ENCODE assay signal across 8 mouse cellular contexts in the genomic region with DNA sequence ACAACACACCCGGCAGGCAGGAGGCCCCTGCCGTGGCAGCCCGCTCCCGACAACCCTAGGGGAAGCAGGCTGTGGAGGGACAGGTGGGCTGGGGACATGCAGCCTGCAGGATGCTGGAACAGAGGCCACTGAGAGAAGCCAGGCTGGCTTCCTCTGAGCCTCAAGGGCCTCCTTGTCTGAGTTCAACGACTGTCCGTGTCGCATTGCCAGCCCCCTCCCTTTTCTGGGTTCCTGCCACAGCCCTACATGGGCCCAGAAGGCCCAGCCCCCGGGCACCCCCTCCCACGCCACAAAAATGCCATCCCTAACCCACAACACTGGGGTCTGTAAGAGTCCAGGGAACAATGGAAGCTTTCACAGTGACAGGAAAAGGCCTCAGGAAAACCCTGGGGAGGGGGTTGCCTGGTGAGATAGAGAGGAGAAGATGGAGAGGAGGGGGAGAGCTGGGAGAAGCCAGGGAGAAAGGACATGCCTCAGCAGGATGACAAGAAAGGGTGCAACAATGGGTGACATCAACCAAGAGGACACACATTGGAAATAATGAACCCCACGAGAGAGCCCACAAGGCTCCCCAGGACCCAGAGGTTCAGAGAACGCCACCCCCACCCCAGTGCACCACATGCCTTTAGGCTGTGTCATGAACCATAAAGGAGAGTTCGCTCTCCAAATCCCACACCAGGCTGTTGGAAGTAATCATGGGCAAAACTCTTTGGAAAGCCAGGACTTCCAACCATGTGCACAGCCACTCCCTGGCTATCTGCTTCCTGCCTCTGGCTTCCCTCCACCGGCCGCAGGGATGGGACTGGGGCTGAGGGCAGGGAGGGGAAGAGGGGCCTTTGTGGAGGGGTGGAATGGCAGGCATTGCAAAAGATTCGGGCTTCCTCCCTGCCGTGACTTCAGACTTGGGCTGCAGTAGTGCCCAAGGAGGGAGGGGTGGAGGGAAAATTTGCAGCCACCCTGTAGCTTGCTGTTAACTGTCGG. TPM values are rescaled to one million over a fixed set of nuclear protein-coding genes. Genes with fewer than 3 reads are reported as not detected.
A peak's percentile ranks its signal among the peaks of the same experiment; 100 is the strongest.
DNase-seq lines count a peak whose midpoint lies in the region; ATAC-seq and TF ChIP-seq lines count a peak whose summit lies in the region.

No protein-coding gene starts in this region.

- ATAC-seq in embryonic facial prominence, embryonic 14.5 days (ENCODE audit: low read depth) = peak; percentile 30
- ATAC-seq in limb, embryonic 12.5 days (ENCODE audit: insufficient number of reproducible peaks, insufficient read depth, low FRiP score, low TSS enrichment, low read depth) = no peak
- peak; percentile 78 for ATAC-seq in neural tube, embryonic 14.5 days (ENCODE audit: low read depth)

- WGBS in lung, adult 2 months = 26% methylated on average over 17 of the region's 17 CpGs
- WGBS in embryonic facial prominence, embryonic 14.5 days = 25% methylated on average over 16 of the region's 17 CpGs
- 40% methylated on average over 17 of the region's 17 CpGs for WGBS in heart, embryonic 10.5 days
- WGBS in limb, embryonic 12.5 days = 33% methylated on average over 17 of the region's 17 CpGs
- WGBS in neural tube, embryonic 14.5 days = 18% methylated on average over 16 of the region's 17 CpGs

- no peak for TF ChIP-seq CTCF in lung, adult 2 months (IDR thresholded peaks at IDR 0.05; ENCODE audit: insufficient read depth, low read length)

- peak; percentile 53 to 57 for DNase-seq in lung, adult 18-20 months
- DNase-seq in lung, adult 2 months = no peak
- DNase-seq in embryonic facial prominence, embryonic 14.5 days (ENCODE audit: low spot score) = peak; percentile 71
- no peak for DNase-seq in heart, embryonic 10.5 days (ENCODE audit: low spot score)
- no peak for DNase-seq in urinary bladder, postnatal 25 days (ENCODE audit: low spot score)
- DNase-seq in urinary bladder, postnatal 4 days (ENCODE audit: low spot score in 2 of 2) = no peak

- H3K4me1 ChIP-seq in lung, adult 2 months (ENCODE audit: control insufficient read depth, insufficient read depth, low read length) = peaks cover 26% of the 10 kb centered on the region
- H3K4me1 ChIP-seq in embryonic facial prominence, embryonic 14.5 days (ENCODE audit: control insufficient read depth, insufficient read depth, low read length) = peaks cover 56% of the 10 kb centered on the region
- peaks cover 58% of the 10 kb centered on the region for H3K4me1 ChIP-seq in heart, embryonic 10.5 days
- H3K4me1 ChIP-seq in limb, embryonic 12.5 days (replicated peaks) = peaks cover 59% of the 10 kb centered on the region
- H3K4me1 ChIP-seq in neural tube, embryonic 14.5 days (ENCODE audit: control insufficient read depth, insufficient read depth, low read length) = peaks cover 15% of the 10 kb centered on the region; the same call in 1 of the 2 replicates

- H3K27ac ChIP-seq in embryonic facial prominence, embryonic 14.5 days (replicated peaks; ENCODE audit: low read depth, low read length) = peak overlapping the region; percentile 72
- peak overlapping the region; percentile 87 for H3K27ac ChIP-seq in heart, embryonic 10.5 days
- peak overlapping the region; percentile 70 for H3K27ac ChIP-seq in limb, embryonic 12.5 days
- peak overlapping the region; percentile 55 for H3K27ac ChIP-seq in neural tube, embryonic 14.5 days (ENCODE audit: low read depth, low read length)

- no peak for TF ChIP-seq POLR2A in lung, adult 2 months (IDR thresholded peaks at IDR 0.05; ENCODE audit: borderline replicate concordance, extremely low read depth, low read depth, low read length)

- no peaks in the 10 kb centered on the region for H3K27me3 ChIP-seq in embryonic facial prominence, embryonic 14.5 days (replicated peaks; ENCODE audit: control insufficient read depth, insufficient read depth, low read length)
- no peaks in the 10 kb centered on the region for H3K27me3 ChIP-seq in heart, embryonic 10.5 days (ENCODE audit: insufficient read depth, poor library complexity, severe bottlenecking)
- H3K27me3 ChIP-seq in limb, embryonic 12.5 days = no peaks in the 10 kb centered on the region
- no peaks in the 10 kb centered on the region for H3K27me3 ChIP-seq in neural tube, embryonic 14.5 days (ENCODE audit: control insufficient read depth, insufficient read depth, low read length)

- peaks cover 7% of the 10 kb centered on the region; the same call in 1 of the 2 replicates for H3K36me3 ChIP-seq in embryonic facial prominence, embryonic 14.5 days (ENCODE audit: control insufficient read depth, insufficient read depth, low read length)
- 0 out of 2 replicates have a peak, but pooled peaks cover 10% of the 10 kb centered on the region for H3K36me3 ChIP-seq in heart, embryonic 10.5 days
- peaks cover 7% of the 10 kb centered on the region; the same call in 1 of the 2 replicates for H3K36me3 ChIP-seq in limb, embryonic 12.5 days
- H3K36me3 ChIP-seq in neural tube, embryonic 14.5 days (ENCODE audit: control insufficient read depth, insufficient read depth, low read length) = no peaks in the 10 kb centered on the region

- peak overlapping the region; percentile 20; the same call in 1 of the 2 replicates for H3K9ac ChIP-seq in embryonic facial prominence, embryonic 14.5 days (ENCODE audit: low read depth, low read length)
- 0 out of 2 replicates have a peak overlapping the region, but pooled peaks have one; percentile 8 for H3K9ac ChIP-seq in limb, embryonic 12.5 days (replicated peaks)
- H3K9ac ChIP-seq in neural tube, embryonic 14.5 days (replicated peaks; ENCODE audit: low read depth, low read length) = no peak overlapping the region

- no peak overlapping the region for H3K4me3 ChIP-seq in lung, adult 2 months (replicated peaks; ENCODE audit: extremely low read depth, low read depth, low read length)
- no peak overlapping the region for H3K4me3 ChIP-seq in embryonic facial prominence, embryonic 14.5 days (ENCODE audit: low read depth, low read length)
- no peak overlapping the region for H3K4me3 ChIP-seq in heart, embryonic 10.5 days
- H3K4me3 ChIP-seq in limb, embryonic 12.5 days (replicated peaks) = no peak overlapping the region
- no peak overlapping the region for H3K4me3 ChIP-seq in neural tube, embryonic 14.5 days (ENCODE audit: low read depth, low read length)

- H3K9me3 ChIP-seq in embryonic facial prominence, embryonic 14.5 days (ENCODE audit: control insufficient read depth, low read length) = no peaks in the 10 kb centered on the region
- no peaks in the 10 kb centered on the region for H3K9me3 ChIP-seq in heart, embryonic 10.5 days
- H3K9me3 ChIP-seq in limb, embryonic 12.5 days = no peaks in the 10 kb centered on the region
- no peaks in the 10 kb centered on the region for H3K9me3 ChIP-seq in neural tube, embryonic 14.5 days (ENCODE audit: control insufficient read depth, low read length)

- no peak overlapping the region for H3K4me2 ChIP-seq in embryonic facial prominence, embryonic 14.5 days (ENCODE audit: low read depth, low read length)
- no peak overlapping the region for H3K4me2 ChIP-seq in limb, embryonic 12.5 days
- no peak overlapping the region for H3K4me2 ChIP-seq in neural tube, embryonic 14.5 days (ENCODE audit: low read depth, low read length)

RNA-seq across cellular contexts. Expression of a gene that starts 33.8 kb away (rescaled TPM):
- polyA plus RNA-seq in lung, adult 2 months (2012; rRNA removed) = 41.7 and 44.9 TPM in 2 replicates
- polyA plus RNA-seq in embryonic facial prominence, embryonic 14.5 days (2014; fragmentation: Nextera tagmentation; extraction: Ambion mirVana) = 45.6 and 48.1 TPM in 2 replicates
- 15.2 and 16.9 TPM in 2 replicates for polyA plus RNA-seq in heart, embryonic 10.5 days (2016; fragmentation: Nextera tagmentation; extraction: Ambion mirVana)
- polyA plus RNA-seq in limb, embryonic 12.5 days (2016; fragmentation: Nextera tagmentation; extraction: Ambion mirVana) = 28.6 and 32.6 TPM in 2 replicates
- 11.0 and 17.5 TPM in 2 replicates for polyA plus RNA-seq in neural tube, embryonic 14.5 days (2014; fragmentation: Nextera tagmentation; extraction: Ambion mirVana)

RNA-seq across cellular contexts. Expression of a gene that starts 41.1 kb away (rescaled TPM):
- 28.9 and 32.4 TPM in 2 replicates for polyA plus RNA-seq in lung, adult 2 months (2012; rRNA removed)
- polyA plus RNA-seq in embryonic facial prominence, embryonic 14.5 days (2014; fragmentation: Nextera tagmentation; extraction: Ambion mirVana) = 27.3 and 28.4 TPM in 2 replicates
- 65.7 and 104 TPM in 2 replicates for polyA plus RNA-seq in heart, embryonic 10.5 days (2016; fragmentation: Nextera tagmentation; extraction: Ambion mirVana)
- polyA plus RNA-seq in limb, embryonic 12.5 days (2016; fragmentation: Nextera tagmentation; extraction: Ambion mirVana) = 29.2 and 32.9 TPM in 2 replicates
- polyA plus RNA-seq in neural tube, embryonic 14.5 days (2014; fragmentation: Nextera tagmentation; extraction: Ambion mirVana) = 38.2 and 41.2 TPM in 2 replicates

Comparison
In these comparisons a context has a peak if more than half of its experiments do, and no peak if none do; other contexts are left out.
1. DNase-seq: peak in lung, adult 18-20 months (2 of 2) and embryonic facial prominence, embryonic 14.5 days (single experiment); none in lung, adult 2 months (single experiment), heart, embryonic 10.5 days (single experiment), urinary bladder, postnatal 25 days (single experiment) and urinary bladder, postnatal 4 days (0 of 2).
2. Peak in every context shown above with its lines, with median percentiles within 50 percentile points of each other: H3K27ac ChIP-seq.